Mouse (Mus musculus): Measurements from ENCODE around the gene Fnbp1. TPM values are rescaled to one million over a fixed set of nuclear protein-coding genes. Genes with fewer than 3 reads are reported as not detected.

The Fnbp1 gene
- polyA plus RNA-seq, 1 experiment from 2014 or later = 21.7 TPM

DNA sequence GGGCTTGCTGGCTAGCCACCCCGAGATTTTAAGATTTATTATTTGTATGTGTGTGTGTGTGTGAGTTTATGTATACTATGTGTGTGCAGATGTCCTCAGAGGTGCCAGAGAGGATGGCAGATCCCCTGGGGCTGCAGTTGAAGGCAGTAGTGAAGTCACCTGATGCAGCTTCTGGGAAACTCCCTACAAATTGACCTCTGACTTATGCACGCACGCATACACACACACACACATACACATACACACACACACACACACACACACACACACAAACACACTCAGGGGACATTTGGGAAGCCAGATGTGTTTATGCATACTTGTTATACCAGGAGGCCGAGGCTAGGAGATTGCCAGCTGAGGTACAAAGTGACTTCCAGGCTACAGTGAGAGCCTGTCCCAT is 83.4 kb downstream of the Fnbp1 start:
- Histone ChIP-seq H3K4me3 (ENCODE audit: low read depth, low read length) (no peak overlapping the region), H3K9ac (ENCODE audit: low read depth, low read length) (no peak overlapping the region), H3K4me1 (ENCODE audit: control insufficient read depth, insufficient read depth, low read length) (no peaks in the 10 kb centered on the region), H3K36me3 (ENCODE audit: control insufficient read depth, insufficient read depth, low read length) (peaks cover 60% of the 10 kb centered on the region), H3K27me3 (replicated peaks; ENCODE audit: control insufficient read depth, insufficient read depth, low read length) (no peaks in the 10 kb centered on the region), H3K27ac (replicated peaks; ENCODE audit: low read depth, low read length) (no peak overlapping the region), H3K4me2 (ENCODE audit: low read depth, low read length) (no peak overlapping the region), H3K9me3 (ENCODE audit: control insufficient read depth, low read length) (0 out of 2 replicates have a peak, but pooled peaks cover 4% of the 10 kb centered on the region)
- ATAC-seq (ENCODE audit: low read depth) = no peak
- WGBS = 95% methylated on average over 4 of the region's 4 CpGs
- no peak for DNase-seq (ENCODE audit: low spot score)

- no peak for ATAC-seq (ENCODE audit: low read depth)
- peaks cover 67% of the 10 kb centered on the region for H3K36me3 ChIP-seq (ENCODE audit: control insufficient read depth, insufficient read depth, low read length)
- 74% methylated on average over 6 of the region's 6 CpGs for WGBS
These were observed 84.1 kb downstream of the Fnbp1 start for GRCm38 (mm10) chr2:31057549-31058177.

GRCm38 (mm10) chr2:31056070-31056469 is 85.7 kb downstream of the Fnbp1 start:
- no peak for ATAC-seq (ENCODE audit: low read depth)
- peaks cover 75% of the 10 kb centered on the region for H3K36me3 ChIP-seq (ENCODE audit: control insufficient read depth, insufficient read depth, low read length)
- H3K9ac ChIP-seq (ENCODE audit: low read depth, low read length) = no peak overlapping the region
- H3K27me3 ChIP-seq (replicated peaks; ENCODE audit: control insufficient read depth, insufficient read depth, low read length) = no peaks in the 10 kb centered on the region
- H3K4me1 ChIP-seq (ENCODE audit: control insufficient read depth, insufficient read depth, low read length) = no peaks in the 10 kb centered on the region
- no peak overlapping the region for H3K4me3 ChIP-seq (ENCODE audit: low read depth, low read length)
- no peak overlapping the region for H3K27ac ChIP-seq (replicated peaks; ENCODE audit: low read depth, low read length)
- 0 out of 2 replicates have a peak, but pooled peaks cover 4% of the 10 kb centered on the region for H3K9me3 ChIP-seq (ENCODE audit: control insufficient read depth, low read length)
- H3K4me2 ChIP-seq (ENCODE audit: low read depth, low read length) = no peak overlapping the region
- 96% methylated on average over 3 of the region's 3 CpGs for WGBS
- DNase-seq (ENCODE audit: low spot score) = no peak

More at GRCm38 (mm10) chr2:31057549-31058177, 84.1 kb downstream of the Fnbp1 start:
- Histone ChIP-seq H3K4me3 (ENCODE audit: low read depth, low read length) (no peak overlapping the region), H3K9me3 (ENCODE audit: control insufficient read depth, low read length) (0 out of 2 replicates have a peak, but pooled peaks cover 4% of the 10 kb centered on the region), H3K4me1 (ENCODE audit: control insufficient read depth, insufficient read depth, low read length) (no peaks in the 10 kb centered on the region), H3K27ac (replicated peaks; ENCODE audit: low read depth, low read length) (no peak overlapping the region), H3K27me3 (replicated peaks; ENCODE audit: control insufficient read depth, insufficient read depth, low read length) (no peaks in the 10 kb centered on the region), H3K4me2 (ENCODE audit: low read depth, low read length) (no peak overlapping the region), H3K9ac (ENCODE audit: low read depth, low read length) (no peak overlapping the region)
- DNase-seq (ENCODE audit: low spot score) = no peak

DNA sequence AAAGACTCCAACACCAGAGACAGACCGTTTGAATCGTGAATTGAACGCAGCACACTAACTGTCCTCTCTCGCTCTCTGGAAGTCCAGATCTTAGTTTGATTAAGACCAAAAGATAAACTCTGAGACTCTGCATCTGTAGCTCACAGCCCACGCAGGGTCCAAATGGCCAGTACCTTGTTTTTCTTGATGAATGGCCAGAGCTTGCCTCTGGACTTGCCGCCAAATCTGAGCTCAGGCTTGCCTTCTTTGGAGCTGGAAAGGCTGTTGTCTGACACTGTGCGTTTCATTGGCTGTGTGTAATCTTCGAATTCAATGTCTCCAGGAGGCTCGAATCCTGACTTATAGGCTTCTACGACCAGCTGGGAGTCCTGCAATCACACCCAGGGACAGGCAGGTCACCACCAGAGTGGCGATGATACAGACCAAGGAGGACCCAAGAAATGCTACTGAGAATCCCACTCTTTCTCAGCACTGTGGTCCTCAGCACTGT is 87.9 kb downstream of the Fnbp1 start:
- ATAC-seq (ENCODE audit: low read depth) (no peak), DNase-seq (ENCODE audit: low spot score) (no peak)
- Histone ChIP-seq H3K4me2 (ENCODE audit: low read depth, low read length) (no peak overlapping the region), H3K4me1 (ENCODE audit: control insufficient read depth, insufficient read depth, low read length) (no peaks in the 10 kb centered on the region), H3K9me3 (ENCODE audit: control insufficient read depth, low read length) (0 out of 2 replicates have a peak, but pooled peaks cover 4% of the 10 kb centered on the region), H3K27me3 (replicated peaks; ENCODE audit: control insufficient read depth, insufficient read depth, low read length) (no peaks in the 10 kb centered on the region), H3K36me3 (ENCODE audit: control insufficient read depth, insufficient read depth, low read length) (peaks cover 75% of the 10 kb centered on the region), H3K9ac (ENCODE audit: low read depth, low read length) (no peak overlapping the region), H3K27ac (replicated peaks; ENCODE audit: low read depth, low read length) (no peak overlapping the region), H3K4me3 (ENCODE audit: low read depth, low read length) (no peak overlapping the region)
- 94% methylated on average over 11 of the region's 11 CpGs for WGBS

DNA sequence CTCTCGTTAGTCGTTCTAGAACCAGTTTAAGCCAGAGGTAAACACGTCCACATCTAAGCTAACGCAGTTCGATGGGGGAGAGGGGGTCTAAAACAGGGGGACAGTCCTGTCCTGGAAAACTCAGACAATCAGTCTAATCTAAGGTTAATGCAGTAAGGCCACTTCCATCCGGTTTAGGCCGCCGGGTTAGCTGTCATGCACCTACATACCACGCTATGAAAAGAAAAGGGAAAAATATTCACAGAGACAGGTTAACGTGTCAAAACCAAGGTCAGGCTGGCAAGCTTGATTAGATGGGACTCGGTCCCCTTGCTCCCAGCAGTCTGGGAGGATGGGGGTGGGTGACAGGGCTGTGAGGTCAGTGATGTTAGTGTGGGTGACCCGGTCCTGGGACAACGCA is 88.4 kb downstream of the Fnbp1 start:
- no peak overlapping the region for H3K4me2 ChIP-seq (ENCODE audit: low read depth, low read length)
- H3K9ac ChIP-seq (ENCODE audit: low read depth, low read length) = no peak overlapping the region
- ATAC-seq (ENCODE audit: low read depth) (no peak), DNase-seq (ENCODE audit: low spot score) (no peak)
- H3K4me3 ChIP-seq (ENCODE audit: low read depth, low read length) = no peak overlapping the region
- H3K9me3 ChIP-seq (ENCODE audit: control insufficient read depth, low read length) = 0 out of 2 replicates have a peak, but pooled peaks cover 4% of the 10 kb centered on the region
- peaks cover 71% of the 10 kb centered on the region for H3K36me3 ChIP-seq (ENCODE audit: control insufficient read depth, insufficient read depth, low read length)
- no peaks in the 10 kb centered on the region for H3K27me3 ChIP-seq (replicated peaks; ENCODE audit: control insufficient read depth, insufficient read depth, low read length)
- H3K27ac ChIP-seq (replicated peaks; ENCODE audit: low read depth, low read length) = no peak overlapping the region
- WGBS = 91% methylated on average over 13 of the region's 13 CpGs
- no peaks in the 10 kb centered on the region for H3K4me1 ChIP-seq (ENCODE audit: control insufficient read depth, insufficient read depth, low read length)

- no peak overlapping the region for H3K9ac ChIP-seq (ENCODE audit: low read depth, low read length)
- no peaks in the 10 kb centered on the region for H3K27me3 ChIP-seq (replicated peaks; ENCODE audit: control insufficient read depth, insufficient read depth, low read length)
- H3K9me3 ChIP-seq (ENCODE audit: control insufficient read depth, low read length) = 0 out of 2 replicates have a peak, but pooled peaks cover 4% of the 10 kb centered on the region
- H3K4me2 ChIP-seq (ENCODE audit: low read depth, low read length) = no peak overlapping the region
- 87% methylated on average over 10 of the region's 10 CpGs for WGBS
- no peak overlapping the region for H3K4me3 ChIP-seq (ENCODE audit: low read depth, low read length)
- ATAC-seq (ENCODE audit: low read depth) (no peak), DNase-seq (ENCODE audit: low spot score) (no peak)
- no peaks in the 10 kb centered on the region for H3K4me1 ChIP-seq (ENCODE audit: control insufficient read depth, insufficient read depth, low read length)
- H3K27ac ChIP-seq (replicated peaks; ENCODE audit: low read depth, low read length) = no peak overlapping the region
- peaks cover 61% of the 10 kb centered on the region for H3K36me3 ChIP-seq (ENCODE audit: control insufficient read depth, insufficient read depth, low read length)
These were observed 89.4 kb downstream of the Fnbp1 start for GRCm38 (mm10) chr2:31052441-31052840.

DNA sequence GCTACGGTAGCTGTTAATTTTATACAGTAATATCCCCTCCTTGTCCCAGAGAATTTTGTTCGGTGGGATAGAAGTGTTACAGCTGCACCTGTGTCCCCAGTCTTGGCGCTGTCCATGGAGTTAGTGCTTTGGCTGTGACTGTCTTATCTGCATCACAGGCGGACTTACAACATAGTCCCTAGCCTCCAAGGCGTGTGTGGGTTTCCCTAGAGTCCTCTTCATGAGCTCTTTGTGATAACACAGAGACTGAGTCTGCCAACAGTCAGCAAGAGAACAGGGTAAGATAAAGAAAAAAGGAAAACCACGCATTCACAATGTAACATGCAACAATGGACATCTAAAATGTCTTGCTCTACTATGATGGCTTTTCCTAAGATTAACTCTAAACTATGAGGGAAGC is 93.8 kb downstream of the Fnbp1 start:
- no peak overlapping the region for H3K4me3 ChIP-seq (ENCODE audit: low read depth, low read length)
- no peaks in the 10 kb centered on the region for H3K27me3 ChIP-seq (replicated peaks; ENCODE audit: control insufficient read depth, insufficient read depth, low read length)
- no peak overlapping the region for H3K9ac ChIP-seq (ENCODE audit: low read depth, low read length)
- peaks cover 25% of the 10 kb centered on the region for H3K36me3 ChIP-seq (ENCODE audit: control insufficient read depth, insufficient read depth, low read length)
- H3K9me3 ChIP-seq (ENCODE audit: control insufficient read depth, low read length) = no peaks in the 10 kb centered on the region
- H3K4me2 ChIP-seq (ENCODE audit: low read depth, low read length) = no peak overlapping the region
- H3K4me1 ChIP-seq (ENCODE audit: control insufficient read depth, insufficient read depth, low read length) = no peaks in the 10 kb centered on the region
- DNase-seq (ENCODE audit: low spot score) (no peak), ATAC-seq (ENCODE audit: low read depth) (no peak)
- no peak overlapping the region for H3K27ac ChIP-seq (replicated peaks; ENCODE audit: low read depth, low read length)
- 92% methylated on average over 6 of the region's 6 CpGs for WGBS

DNA sequence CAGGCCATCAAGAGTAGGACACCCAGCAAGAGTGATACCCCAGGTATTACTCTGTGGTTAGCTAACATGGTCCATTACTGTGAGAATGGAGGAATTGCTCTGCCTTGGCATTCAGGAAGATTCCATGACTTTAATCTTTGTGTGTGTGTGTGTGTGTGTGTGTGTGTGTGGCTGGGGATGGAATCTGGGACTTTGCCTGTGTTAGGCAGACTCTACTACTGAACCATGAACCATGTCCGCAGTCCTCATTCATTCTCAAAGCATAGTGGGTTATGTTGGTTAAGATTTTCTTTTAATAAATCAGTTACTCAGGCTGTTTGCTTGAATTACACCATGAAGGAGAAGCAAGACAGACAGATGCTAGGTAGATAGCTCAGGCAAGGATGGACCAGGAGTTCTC is 98.0 kb downstream of the Fnbp1 start:
- Histone ChIP-seq H3K4me1 (ENCODE audit: control insufficient read depth, insufficient read depth, low read length) (no peaks in the 10 kb centered on the region), H3K27me3 (replicated peaks; ENCODE audit: control insufficient read depth, insufficient read depth, low read length) (no peaks in the 10 kb centered on the region), H3K9me3 (ENCODE audit: control insufficient read depth, low read length) (0 out of 2 replicates have a peak, but pooled peaks cover 7% of the 10 kb centered on the region), H3K4me3 (ENCODE audit: low read depth, low read length) (no peak overlapping the region), H3K4me2 (ENCODE audit: low read depth, low read length) (no peak overlapping the region), H3K36me3 (ENCODE audit: control insufficient read depth, insufficient read depth, low read length) (peaks cover 37% of the 10 kb centered on the region), H3K9ac (ENCODE audit: low read depth, low read length) (no peak overlapping the region), H3K27ac (replicated peaks; ENCODE audit: low read depth, low read length) (no peak overlapping the region)
- 97% methylated on average over 1 of the region's 1 CpGs for WGBS
- DNase-seq (ENCODE audit: low spot score) (no peak), ATAC-seq (ENCODE audit: low read depth) (no peak)

DNA sequence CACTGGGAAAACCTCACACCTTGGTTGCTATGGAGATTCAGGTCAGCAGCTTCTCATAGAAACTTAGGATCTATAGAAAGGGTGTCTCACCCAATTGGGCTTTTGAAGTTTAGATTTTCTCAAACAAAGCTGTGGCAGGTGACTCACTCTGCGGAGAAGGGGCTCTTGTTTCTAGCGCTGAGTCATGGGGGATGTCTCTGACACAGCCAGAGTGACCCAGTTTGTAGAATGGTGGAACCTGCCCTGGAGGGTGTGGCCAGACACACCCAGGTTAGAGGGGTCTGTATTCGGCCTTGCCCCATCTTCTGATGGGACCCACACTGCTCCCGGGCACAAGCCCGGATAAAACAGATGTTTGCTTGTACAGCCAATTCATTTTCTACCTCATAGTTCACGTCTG is 98.9 kb downstream of the Fnbp1 start:
- H3K27me3 ChIP-seq (replicated peaks; ENCODE audit: control insufficient read depth, insufficient read depth, low read length) = no peaks in the 10 kb centered on the region
- H3K9ac ChIP-seq (ENCODE audit: low read depth, low read length) = no peak overlapping the region
- H3K9me3 ChIP-seq (ENCODE audit: control insufficient read depth, low read length) = 0 out of 2 replicates have a peak, but pooled peaks cover 7% of the 10 kb centered on the region
- no peak for ATAC-seq (ENCODE audit: low read depth)
- H3K4me1 ChIP-seq (ENCODE audit: control insufficient read depth, insufficient read depth, low read length) = no peaks in the 10 kb centered on the region
- 90% methylated on average over 6 of the region's 6 CpGs for WGBS
- peaks cover 46% of the 10 kb centered on the region for H3K36me3 ChIP-seq (ENCODE audit: control insufficient read depth, insufficient read depth, low read length)
- no peak for DNase-seq (ENCODE audit: low spot score)
- no peak overlapping the region for H3K27ac ChIP-seq (replicated peaks; ENCODE audit: low read depth, low read length)
- no peak overlapping the region for H3K4me2 ChIP-seq (ENCODE audit: low read depth, low read length)
- no peak overlapping the region for H3K4me3 ChIP-seq (ENCODE audit: low read depth, low read length)

Measured in embryonic facial prominence, embryonic 14.5 days (tissue).